Mouse (Mus musculus): ENCODE measurements at regions not wholly inside any gene's neighbourhood (a gene's known extent, or its start where the extent isn't known, plus 50 kb on each side); places are given as distances from the start of the nearest gene placed in this dataset.

DNA sequence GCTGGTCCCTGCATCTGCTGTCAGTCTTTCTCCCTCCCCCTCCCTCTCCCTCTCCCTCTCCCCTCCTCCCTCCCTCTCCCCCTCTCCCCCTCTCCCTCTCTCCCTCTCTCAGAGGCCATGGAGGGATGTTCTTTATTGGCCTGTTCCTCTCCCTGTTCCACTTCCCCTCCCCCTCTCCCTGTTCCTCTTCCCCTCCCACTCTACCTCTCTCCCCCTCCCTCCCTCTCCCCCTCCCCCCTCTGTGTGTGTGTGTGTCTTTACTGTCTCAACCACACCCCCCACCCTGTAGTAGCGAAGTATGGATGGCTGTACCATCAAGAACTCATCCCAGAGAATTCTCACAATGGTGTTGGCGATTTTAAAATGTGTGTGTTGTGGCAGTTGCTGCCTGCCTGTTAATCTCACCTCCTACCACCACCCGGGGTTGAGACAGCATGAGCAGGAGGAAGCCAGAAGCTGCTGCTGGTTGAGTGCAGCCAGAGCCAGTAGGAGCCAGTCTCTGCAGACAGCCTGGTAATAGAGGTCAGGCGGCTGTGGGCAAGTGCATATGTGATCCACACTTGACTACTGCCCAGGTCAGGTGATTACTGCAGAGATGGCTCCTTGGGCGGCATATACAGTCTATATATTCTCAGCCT lies 201.3 kb upstream of the Amigo2 start:
- no peaks in the 10 kb centered on the region for H3K9me3 ChIP-seq
- no peaks in the 10 kb centered on the region for H3K27me3 ChIP-seq (replicated peaks; ENCODE audit: low read depth, poor library complexity, severe bottlenecking)
- H3K27ac ChIP-seq (replicated peaks): no peak overlapping the region
- no peaks in the 10 kb centered on the region for H3K36me3 ChIP-seq (replicated peaks)
- H3K4me1 ChIP-seq: peaks cover 18% of the 10 kb centered on the region
- no peak overlapping the region for H3K4me3 ChIP-seq
- no peak for DNase-seq (ENCODE audit: low spot score)
- 68% methylated on average over 5 of the region's 5 CpGs for WGBS

DNA sequence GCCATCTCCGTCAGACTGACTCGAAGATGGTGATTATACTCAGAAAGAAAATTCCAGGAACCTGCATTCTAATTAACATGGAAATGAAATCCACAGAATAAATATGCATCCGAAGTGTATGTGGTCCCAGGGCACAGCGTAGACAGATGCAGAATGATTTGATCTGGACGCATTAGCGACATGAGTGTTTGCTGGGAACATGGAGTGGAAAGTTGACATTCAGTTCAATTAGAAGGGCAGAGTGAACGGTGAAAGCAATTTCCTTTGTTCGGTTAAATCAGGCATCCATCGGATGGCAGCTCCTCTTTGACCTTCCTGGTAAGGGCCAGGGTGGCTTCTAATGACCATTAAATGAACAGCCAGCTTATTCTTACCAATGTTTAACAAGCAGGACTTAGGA lies 199.1 kb upstream of the Amigo2 start:
- 63% methylated on average over 9 of the region's 9 CpGs for WGBS
- no peak overlapping the region for H3K4me3 ChIP-seq
- H3K4me1 ChIP-seq: peaks cover 18% of the 10 kb centered on the region
- H3K27me3 ChIP-seq (replicated peaks; ENCODE audit: low read depth, poor library complexity, severe bottlenecking): no peaks in the 10 kb centered on the region
- H3K36me3 ChIP-seq (replicated peaks): no peaks in the 10 kb centered on the region
- no peak for DNase-seq (ENCODE audit: low spot score)
- no peaks in the 10 kb centered on the region for H3K9me3 ChIP-seq
- H3K27ac ChIP-seq (replicated peaks): no peak overlapping the region

DNA sequence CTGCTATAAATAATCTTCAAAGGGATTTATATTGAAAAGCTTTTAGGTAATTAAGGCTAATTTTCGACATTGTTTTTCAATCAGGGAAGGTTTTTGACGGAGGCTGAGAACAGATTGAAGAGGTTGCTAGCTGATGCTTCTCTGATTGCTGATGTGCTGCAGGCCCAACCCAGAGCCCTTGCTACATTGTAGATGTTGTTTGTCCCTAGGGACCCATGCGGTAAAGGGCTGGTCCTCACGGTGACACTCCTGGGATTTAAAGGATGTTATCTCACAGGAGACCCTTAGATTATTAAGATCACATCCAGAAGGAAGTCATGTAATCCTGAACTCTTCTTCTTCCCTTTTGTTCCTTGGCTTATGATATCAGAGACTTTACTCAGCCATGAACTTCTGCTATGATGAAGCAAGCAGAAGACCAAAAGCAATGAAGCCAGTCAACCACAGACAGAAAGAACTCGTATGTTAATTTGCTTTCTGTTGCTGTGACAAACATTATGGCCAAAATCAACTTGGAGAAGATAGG lies 191.2 kb upstream of the Amigo2 start:
- Histone ChIP-seq H3K36me3 (replicated peaks) (no peaks in the 10 kb centered on the region), H3K4me1 (no peaks in the 10 kb centered on the region), H3K27ac (replicated peaks) (no peak overlapping the region), H3K9me3 (no peaks in the 10 kb centered on the region), H3K4me3 (no peak overlapping the region), H3K27me3 (replicated peaks; ENCODE audit: low read depth, poor library complexity, severe bottlenecking) (no peaks in the 10 kb centered on the region)
- DNase-seq (ENCODE audit: low spot score): no peak
- WGBS: 80% methylated on average over 5 of the region's 5 CpGs

All from embryonic facial prominence, embryonic 10.5 days (tissue).